Mouse (Mus musculus) hindbrain, embryonic 11.5 days (tissue): ENCODE results near the gene Pkd1. TPM values are rescaled to one million over a fixed set of nuclear protein-coding genes. Genes with fewer than 3 reads are reported as not detected.

Source experiments
- ATAC-seq: fragments of 200-750 bp; cut with Nextera tagmentation; 2 replicates; pipeline ENCODE4 v1.8.0; 2017; ENCODE audit warnings: mild to moderate bottlenecking, moderate TSS enrichment, moderate library complexity; ENCODE audit not compliant: low FRiP score
- DNase-seq: peaks from one replicate; pipeline ENCODE4 v3.0.0-alpha.2; 2015; ENCODE audit warnings: low spot score
- H3K27ac ChIP-seq: fragments of 300-500 bp; sonication (generic); 2 replicates; pipeline ENCODE4 v1.5.1; 2014; ENCODE audit warnings: mild to moderate bottlenecking, low read depth, low read length
- H3K27me3 ChIP-seq: fragments of 300-500 bp; sonication (generic); 2 replicates; pipeline ENCODE4 v1.6.1; 2014; ENCODE audit warnings: mild to moderate bottlenecking, low read length, moderate library complexity, mixed read lengths; ENCODE audit not compliant: control insufficient read depth, insufficient read depth
- H3K36me3 ChIP-seq: fragments of 300-500 bp; sonication (generic); 2 replicates; pipeline ENCODE4 v1.6.1; 2014; ENCODE audit warnings: mild to moderate bottlenecking, low read length, moderate library complexity, mixed read lengths; ENCODE audit not compliant: control insufficient read depth, insufficient read depth
- H3K4me1 ChIP-seq: fragments of 300-500 bp; sonication (generic); replicated peaks from 2 replicates; pipeline ENCODE4 v1.6.1; 2014; ENCODE audit warnings: low read length, mixed read lengths; ENCODE audit not compliant: control insufficient read depth, insufficient read depth
- H3K4me2 ChIP-seq: fragments of 300-500 bp; sonication (generic); replicated peaks from 2 replicates; pipeline ENCODE4 v1.6.1; 2014; ENCODE audit warnings: mild to moderate bottlenecking, low read depth, low read length
- H3K4me3 ChIP-seq: fragments of 300-500 bp; sonication (generic); 2 replicates; pipeline ENCODE4 v1.5.1; 2014; ENCODE audit warnings: low read depth, low read length
- H3K9ac ChIP-seq: fragments of 300-500 bp; sonication (generic); 2 replicates; pipeline ENCODE4 v1.6.1; 2014; ENCODE audit warnings: low read depth, low read length
- H3K9me3 ChIP-seq: fragments of 300-500 bp; sonication (generic); 2 replicates; pipeline ENCODE4 v1.6.1; 2016; ENCODE audit warnings: low read length; ENCODE audit not compliant: control insufficient read depth
- WGBS: fragments of 180-500 bp; shearing (Covaris S2); extraction: QIAGEN DNeasy Blood & Tissue Kit; methylation state at CpG from one replicate; pipeline ENCODE4 v1.1.7; 2014; 5-methylcytosine and 5-hydroxymethylcytosine counted together
- polyA plus RNA-seq: library from polyadenylated mRNA; unstranded; fragments of >200 nt; fragmentation: Nextera tagmentation; extraction: Ambion mirVana; gene quantifications from 2 replicates; pipeline ENCODE4 v1.2.1, GENCODE M21; 2014

The Pkd1 gene
- polyA plus RNA-seq, 1 experiment from 2014 or later = 22.2 TPM

DNA sequence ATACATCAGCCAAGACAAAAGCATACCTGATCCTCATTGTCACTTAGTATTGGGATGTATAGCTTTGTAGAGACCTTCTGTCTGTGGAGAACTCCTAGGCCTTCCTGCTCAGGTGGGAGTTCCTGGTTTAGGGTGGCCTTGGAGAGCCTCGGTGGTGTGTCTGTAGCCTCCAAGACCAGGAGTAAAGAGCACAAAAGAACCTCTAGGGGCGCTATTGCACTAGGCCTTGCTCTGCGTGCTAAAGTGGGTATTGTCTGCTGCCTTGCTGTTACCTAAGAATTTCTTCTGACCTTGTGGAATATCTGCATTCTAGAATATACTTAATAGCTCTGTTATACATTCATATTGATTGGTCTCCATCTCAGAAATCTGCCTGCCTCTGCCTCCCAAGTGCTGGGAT is 9.3 kb upstream of the Pkd1 start:
- Histone ChIP-seq H3K9ac (no peak overlapping the region), H3K4me1 (no peaks in the 10 kb centered on the region), H3K36me3 (no peaks in the 10 kb centered on the region), H3K4me2 (no peak overlapping the region), H3K27me3 (no peaks in the 10 kb centered on the region), H3K27ac (no peak overlapping the region), H3K9me3 (no peaks in the 10 kb centered on the region), H3K4me3 (no peak overlapping the region)
- WGBS = 9% methylated on average over 3 of the region's 3 CpGs
- DNase-seq = peak; percentile 76
- no peak for ATAC-seq

DNA sequence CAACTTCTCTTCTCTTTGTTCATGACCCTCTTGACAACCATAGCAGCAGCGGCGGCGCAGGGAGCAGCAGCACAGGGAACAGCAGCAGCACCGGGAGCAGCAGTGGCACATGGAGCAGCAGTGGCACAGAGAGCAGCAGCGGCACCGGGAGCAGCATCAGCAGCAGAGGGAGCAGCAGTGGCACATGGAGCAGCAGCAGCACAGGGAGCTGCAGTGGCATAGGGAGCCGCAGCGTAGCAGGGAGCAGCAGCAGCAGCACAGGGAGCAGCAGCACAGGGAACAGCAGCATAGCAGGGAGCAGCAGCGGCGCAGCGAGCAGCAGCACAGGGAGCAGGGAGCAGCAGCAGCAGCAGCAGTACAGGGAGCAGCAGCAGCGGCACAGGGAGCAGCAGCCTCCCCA is 5.0 kb upstream of the Pkd1 start:
- Histone ChIP-seq H3K27me3 (peaks cover 8% of the 10 kb centered on the region; the same call in 1 of the 2 replicates), H3K4me1 (0 out of 2 replicates have a peak, but pooled peaks cover 3% of the 10 kb centered on the region), H3K4me2 (no peak overlapping the region), H3K9me3 (no peaks in the 10 kb centered on the region), H3K27ac (no peak overlapping the region), H3K9ac (peak overlapping the region; percentile 16; the same call in 1 of the 2 replicates), H3K36me3 (no peaks in the 10 kb centered on the region), H3K4me3 (no peak overlapping the region)
- DNase-seq (no peak), ATAC-seq (no peak)
- 25% methylated on average over 12 of the region's 12 CpGs for WGBS

DNA sequence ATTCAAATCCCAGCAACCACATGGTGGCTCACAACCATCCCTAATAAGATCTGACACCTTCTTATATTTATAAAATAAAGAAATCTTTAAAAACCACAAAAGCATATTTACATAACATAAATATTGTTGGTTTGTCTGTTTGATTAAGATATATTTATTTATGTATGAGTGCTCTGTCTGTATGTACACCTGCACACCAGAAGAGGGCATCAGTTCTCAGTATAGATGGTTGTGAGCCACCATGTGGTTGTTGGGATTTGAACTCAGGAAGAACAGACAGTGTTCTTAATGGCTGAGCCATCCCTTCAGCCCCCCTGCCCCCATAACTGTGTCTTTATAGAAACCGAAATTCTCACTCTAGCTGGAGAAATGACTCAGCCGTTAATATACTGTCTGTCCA is 4.4 kb upstream of the Pkd1 start:
- H3K9me3 ChIP-seq = no peaks in the 10 kb centered on the region
- H3K4me1 ChIP-seq = 0 out of 2 replicates have a peak, but pooled peaks cover 3% of the 10 kb centered on the region
- DNase-seq (no peak), ATAC-seq (no peak)
- H3K9ac ChIP-seq = no peak overlapping the region
- whole genome bisulfite sequencing = 89% methylated on average over 2 of the region's 2 CpGs
- no peak overlapping the region for H3K27ac ChIP-seq
- H3K27me3 ChIP-seq = peaks cover 8% of the 10 kb centered on the region; the same call in 1 of the 2 replicates
- no peak overlapping the region for H3K4me2 ChIP-seq
- no peak overlapping the region for H3K4me3 ChIP-seq
- H3K36me3 ChIP-seq = no peaks in the 10 kb centered on the region

DNA sequence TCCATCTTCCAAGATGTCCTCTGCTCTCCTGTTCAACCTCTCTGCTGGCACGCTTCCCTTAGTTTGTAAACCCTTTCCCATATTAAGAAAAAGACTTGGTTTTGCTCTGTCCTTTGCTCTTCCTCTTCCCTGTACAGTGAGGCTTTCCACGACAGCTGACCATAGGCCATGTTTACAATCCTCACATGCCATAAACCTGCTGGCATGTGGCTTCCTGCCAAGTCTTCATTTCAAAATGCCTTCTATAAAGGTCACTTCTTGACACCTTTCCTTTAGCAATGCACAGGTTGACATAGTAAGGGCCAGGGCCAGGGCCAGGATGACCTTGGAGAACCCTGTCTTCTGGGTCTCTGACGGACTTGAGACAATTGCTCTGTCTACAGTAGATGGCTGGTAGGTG is 3.4 kb upstream of the Pkd1 start:
- DNase-seq (no peak), ATAC-seq (no peak)
- Histone ChIP-seq H3K9me3 (no peaks in the 10 kb centered on the region), H3K27ac (no peak overlapping the region), H3K4me3 (no peak overlapping the region), H3K9ac (no peak overlapping the region), H3K36me3 (no peaks in the 10 kb centered on the region), H3K27me3 (peaks cover 8% of the 10 kb centered on the region; the same call in 1 of the 2 replicates), H3K4me2 (no peak overlapping the region), H3K4me1 (peaks cover 3% of the 10 kb centered on the region; the same call in 1 of the 2 replicates)
- WGBS = 82% methylated on average over 3 of the region's 3 CpGs

GRCm38 (mm10) chr17:24548435-24548834 is 1.2 kb upstream of the Pkd1 start:
- H3K36me3 ChIP-seq = no peaks in the 10 kb centered on the region
- 52% methylated on average over 9 of the region's 9 CpGs for WGBS
- peaks cover 8% of the 10 kb centered on the region; the same call in 1 of the 2 replicates for H3K27me3 ChIP-seq
- ATAC-seq (no peak), DNase-seq (no peak)
- H3K9ac ChIP-seq = no peak overlapping the region
- H3K9me3 ChIP-seq = no peaks in the 10 kb centered on the region
- no peak overlapping the region for H3K4me3 ChIP-seq
- H3K4me2 ChIP-seq = no peak overlapping the region; the same call in 1 of the 2 replicates
- H3K4me1 ChIP-seq = peaks cover 8% of the 10 kb centered on the region
- no peak overlapping the region for H3K27ac ChIP-seq

DNA sequence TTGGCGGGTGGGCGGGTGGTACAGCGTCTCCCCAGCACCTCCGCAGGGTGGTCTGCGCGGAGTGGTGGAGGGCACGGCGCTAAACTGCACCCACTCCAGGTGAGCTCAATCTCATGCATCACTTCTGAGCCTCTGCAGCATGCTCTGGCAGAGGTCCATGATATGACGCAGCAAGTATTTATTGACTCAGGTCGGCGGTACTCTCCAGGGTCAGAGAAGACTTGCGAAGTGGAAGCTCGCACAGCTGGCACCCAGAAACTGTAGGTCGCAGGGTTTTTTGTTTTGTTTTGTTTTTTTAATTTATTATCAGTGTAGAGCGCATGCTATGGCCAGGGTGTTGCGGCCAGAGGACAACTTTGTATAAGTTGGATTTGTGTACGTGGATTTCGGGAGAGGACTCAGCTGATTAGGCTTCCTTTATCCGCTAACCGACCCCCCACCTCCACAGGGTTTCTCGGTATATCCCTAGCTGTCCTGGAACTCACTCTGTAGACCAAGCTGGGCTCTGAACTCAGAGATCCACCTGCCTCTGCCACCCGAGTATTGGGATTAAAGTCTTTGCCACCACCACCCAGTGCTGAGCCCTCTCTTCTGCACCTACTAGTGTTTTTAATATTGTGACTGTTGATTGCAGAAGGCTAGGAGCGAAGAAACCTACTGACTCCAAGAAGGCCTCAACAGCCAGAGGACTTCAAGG is 565 bp upstream of the Pkd1 start:
- peaks cover 8% of the 10 kb centered on the region for H3K4me1 ChIP-seq
- H3K4me3 ChIP-seq = peak overlapping the region; percentile 70
- WGBS = 7% methylated on average over 23 of the region's 23 CpGs
- H3K36me3 ChIP-seq = no peaks in the 10 kb centered on the region
- H3K4me2 ChIP-seq = peak overlapping the region; percentile 48
- H3K27ac ChIP-seq = no peak overlapping the region
- DNase-seq (peak; percentile 31), ATAC-seq (no peak; the same call in 1 of the 2 replicates)
- H3K9me3 ChIP-seq = no peaks in the 10 kb centered on the region
- no peak overlapping the region for H3K9ac ChIP-seq
- H3K27me3 ChIP-seq = peaks cover 8% of the 10 kb centered on the region; the same call in 1 of the 2 replicates

DNA sequence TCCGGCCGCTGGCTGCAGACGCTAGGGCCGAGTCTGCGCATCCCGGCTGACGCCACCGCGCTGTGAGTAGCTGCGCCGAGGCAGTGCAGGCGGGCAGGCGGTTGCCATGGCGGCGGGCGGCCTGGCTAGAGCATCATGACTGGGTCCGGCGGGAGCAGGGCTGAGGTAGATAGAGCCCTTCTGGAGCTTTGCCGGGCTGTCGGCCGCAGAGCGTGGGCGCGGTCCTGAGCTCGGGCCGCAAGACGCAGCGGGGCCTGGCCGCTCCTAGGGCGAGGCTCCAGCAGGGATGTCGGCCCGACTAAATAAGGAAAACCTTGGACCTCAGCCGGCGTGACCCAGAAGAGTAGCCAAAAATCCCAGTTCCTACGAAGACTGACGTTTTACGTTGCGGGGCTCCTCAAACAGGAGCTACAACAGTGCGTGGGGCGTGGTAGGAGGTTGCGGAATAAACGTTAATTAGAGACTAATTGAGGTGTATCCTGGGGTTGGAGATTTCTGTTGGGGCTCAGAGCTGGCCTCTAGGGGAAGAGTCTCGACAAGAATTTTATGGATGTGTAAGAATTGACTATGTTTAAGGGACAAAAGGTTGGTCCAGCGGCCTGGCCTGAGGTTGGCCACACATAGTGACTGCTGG is 899 bp downstream of the Pkd1 start:
- Histone ChIP-seq H3K4me1 (peaks cover 8% of the 10 kb centered on the region), H3K4me2 (peak overlapping the region; percentile 88), H3K27ac (peak overlapping the region; percentile 96), H3K9ac (peak overlapping the region; percentile 69), H3K36me3 (no peaks in the 10 kb centered on the region), H3K27me3 (peaks cover 8% of the 10 kb centered on the region; the same call in 1 of the 2 replicates), H3K4me3 (peak overlapping the region; percentile 70), H3K9me3 (no peaks in the 10 kb centered on the region)
- peak; percentile 89 for ATAC-seq
- under 1% methylated on average over 43 of the region's 44 CpGs for WGBS
- DNase-seq = peak; percentile 89

- peak overlapping the region; percentile 88 for H3K4me2 ChIP-seq
- ATAC-seq = no peak
- WGBS = 67% methylated on average over 3 of the region's 3 CpGs
- H3K9ac ChIP-seq = peak overlapping the region; percentile 69
- H3K4me1 ChIP-seq = peaks cover 8% of the 10 kb centered on the region
- H3K27ac ChIP-seq = peak overlapping the region; percentile 96; the same call in 1 of the 2 replicates
- H3K9me3 ChIP-seq = no peaks in the 10 kb centered on the region
- no peak for DNase-seq
- peaks cover 8% of the 10 kb centered on the region; the same call in 1 of the 2 replicates for H3K27me3 ChIP-seq
- no peaks in the 10 kb centered on the region for H3K36me3 ChIP-seq
- peak overlapping the region; percentile 70 for H3K4me3 ChIP-seq
These were observed 1.4 kb downstream of the Pkd1 start for GRCm38 (mm10) chr17:24551050-24551444.
